Mouse (Mus musculus): ENCODE results near the gene Tgm7. TPM values are rescaled to one million over a fixed set of nuclear protein-coding genes. Genes with fewer than 3 reads are reported as not detected.
"Not testable (repeated sequence)": the region's sequence is repeated elsewhere in the genome, so short reads cannot be mapped to it uniquely, and the experiment has no call there.

Gene Tgm7
- polyA plus RNA-seq, 1 experiment from 2014 or later: not detected

GRCm38 (mm10) chr2:121127536-121127935 lies 17.9 kb upstream of the Tgm7 start:
- no peak overlapping the region for H3K4me3 ChIP-seq (replicated peaks)
- no peaks in the 10 kb centered on the region for H3K4me1 ChIP-seq
- H3K9me3 ChIP-seq (replicated peaks): no peaks in the 10 kb centered on the region
- no peaks in the 10 kb centered on the region for H3K27me3 ChIP-seq (replicated peaks)
- H3K4me2 ChIP-seq: no peak overlapping the region
- ATAC-seq (ENCODE audit: low FRiP score): no peak
- WGBS: 95% methylated on average over 1 of the region's 1 CpGs
- no peaks in the 10 kb centered on the region for H3K36me3 ChIP-seq
- H3K27ac ChIP-seq (replicated peaks): no peak overlapping the region
- no peak overlapping the region for H3K9ac ChIP-seq (replicated peaks)

DNA sequence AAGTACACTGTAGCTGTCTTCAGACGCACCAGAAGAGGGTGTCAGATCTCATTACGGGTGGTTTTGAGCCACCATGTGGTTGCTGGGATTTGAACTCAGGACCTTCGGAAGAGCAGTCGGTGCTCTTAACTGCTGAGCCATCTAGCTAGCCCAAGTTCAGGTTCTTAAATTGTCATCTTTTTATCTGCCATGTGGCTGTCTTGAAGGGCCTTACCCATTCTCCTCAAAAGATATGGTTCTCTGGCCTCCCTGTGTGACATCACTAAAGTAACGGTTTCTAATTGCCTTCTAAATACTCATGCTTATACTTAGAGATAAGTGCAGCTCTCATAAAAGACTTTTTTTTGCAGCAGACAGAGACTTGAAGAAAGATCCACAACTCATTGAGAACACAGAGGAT lies 16.7 kb upstream of the Tgm7 start:
- H3K4me1 ChIP-seq; H3K27me3 ChIP-seq (replicated peaks); H3K4me2 ChIP-seq; H3K4me3 ChIP-seq (replicated peaks); H3K9me3 ChIP-seq (replicated peaks); H3K27ac ChIP-seq (replicated peaks); H3K9ac ChIP-seq (replicated peaks); H3K36me3 ChIP-seq; ATAC-seq (ENCODE audit: low FRiP score): not testable (repeated sequence)
- 94% methylated on average over 5 of the region's 5 CpGs for WGBS

DNA sequence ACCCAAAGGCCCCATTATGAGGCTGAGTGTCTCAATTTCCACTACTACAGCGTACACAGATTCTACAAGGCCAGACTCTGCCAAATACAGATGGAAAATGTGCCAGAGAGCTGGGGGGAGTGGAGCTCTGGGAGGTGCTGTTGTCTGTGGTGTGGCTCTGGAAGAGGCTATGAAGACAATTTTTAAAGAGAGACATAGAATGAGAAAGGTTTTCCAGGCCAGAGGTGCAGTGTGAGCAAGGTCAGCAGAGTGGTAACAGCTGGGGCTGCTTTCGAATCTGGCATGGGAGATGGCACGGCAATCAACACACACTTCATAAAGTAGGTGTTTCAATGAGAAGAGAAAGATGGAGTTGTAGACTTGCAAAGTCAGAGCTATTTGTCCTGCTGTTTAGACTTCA lies 9.7 kb upstream of the Tgm7 start:
- Histone ChIP-seq H3K9me3 (replicated peaks) (no peaks in the 10 kb centered on the region), H3K4me1 (no peaks in the 10 kb centered on the region), H3K9ac (replicated peaks) (no peak overlapping the region), H3K4me3 (replicated peaks) (no peak overlapping the region), H3K27ac (replicated peaks) (no peak overlapping the region), H3K27me3 (replicated peaks) (no peaks in the 10 kb centered on the region), H3K36me3 (no peaks in the 10 kb centered on the region), H3K4me2 (no peak overlapping the region)
- WGBS: 89% methylated on average over 3 of the region's 3 CpGs
- ATAC-seq (ENCODE audit: low FRiP score): no peak

GRCm38 (mm10) chr2:121115418-121115817 lies 5.8 kb upstream of the Tgm7 start:
- no peaks in the 10 kb centered on the region for H3K4me1 ChIP-seq
- H3K9me3 ChIP-seq (replicated peaks): no peaks in the 10 kb centered on the region
- no peaks in the 10 kb centered on the region for H3K36me3 ChIP-seq
- H3K9ac ChIP-seq (replicated peaks): no peak overlapping the region
- H3K27ac ChIP-seq (replicated peaks): no peak overlapping the region
- no peaks in the 10 kb centered on the region for H3K27me3 ChIP-seq (replicated peaks)
- ATAC-seq (ENCODE audit: low FRiP score): no peak
- no peak overlapping the region for H3K4me2 ChIP-seq
- 96% methylated on average over 2 of the region's 2 CpGs for WGBS
- no peak overlapping the region for H3K4me3 ChIP-seq (replicated peaks)

DNA sequence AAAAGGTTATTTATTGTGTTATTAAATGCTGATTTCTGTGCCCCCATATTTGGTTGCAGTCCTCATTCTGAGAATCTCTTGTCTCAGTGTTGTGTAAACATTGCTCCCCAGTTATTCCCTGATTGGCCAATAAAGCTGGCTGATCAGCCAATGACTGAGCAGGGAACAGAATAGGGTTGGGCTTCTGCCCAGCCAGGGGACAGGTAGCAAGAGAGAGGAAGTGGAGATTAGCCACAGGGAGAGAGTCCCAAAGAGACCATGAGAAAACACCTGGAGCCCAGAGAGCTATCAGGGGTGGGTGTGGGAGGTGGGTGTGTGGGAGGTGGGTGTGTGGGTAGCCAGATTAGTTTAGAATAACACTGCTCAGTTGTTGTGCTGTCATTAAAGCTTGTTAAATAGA lies 3.7 kb downstream of the Tgm7 start:
- Histone ChIP-seq H3K9ac (replicated peaks) (no peak overlapping the region), H3K27ac (replicated peaks) (no peak overlapping the region), H3K27me3 (replicated peaks) (no peaks in the 10 kb centered on the region), H3K4me2 (no peak overlapping the region), H3K36me3 (no peaks in the 10 kb centered on the region), H3K9me3 (replicated peaks) (no peaks in the 10 kb centered on the region), H3K4me1 (peaks cover 2% of the 10 kb centered on the region; the same call in 1 of the 2 replicates), H3K4me3 (replicated peaks) (no peak overlapping the region)
- no peak for ATAC-seq (ENCODE audit: low FRiP score)

DNA sequence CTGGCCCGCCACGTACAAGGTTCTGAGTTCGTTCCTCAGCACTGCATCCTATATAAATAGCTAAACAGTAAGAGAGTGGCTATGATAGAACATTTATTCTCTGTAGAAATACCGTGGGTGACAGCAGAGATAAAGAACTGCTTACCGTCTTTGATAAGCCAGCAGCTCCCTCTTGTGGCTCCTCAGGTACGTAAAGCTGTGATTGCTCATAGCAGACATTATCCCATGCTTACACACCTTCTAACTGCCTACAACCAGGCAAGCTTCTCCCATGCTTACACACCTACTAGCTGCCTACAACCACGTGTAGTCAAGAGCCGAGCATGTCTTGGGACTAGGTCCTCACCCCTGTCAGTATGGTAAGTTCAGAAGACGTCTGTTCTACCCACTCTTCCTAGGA lies 7.5 kb downstream of the Tgm7 start:
- no peaks in the 10 kb centered on the region for H3K27me3 ChIP-seq (replicated peaks)
- ATAC-seq (ENCODE audit: low FRiP score): no peak; the same call in 1 of the 2 replicates
- no peaks in the 10 kb centered on the region for H3K36me3 ChIP-seq
- H3K9ac ChIP-seq (replicated peaks): no peak overlapping the region
- 25% methylated on average over 9 of the region's 9 CpGs for WGBS
- no peak overlapping the region for H3K27ac ChIP-seq (replicated peaks)
- H3K4me3 ChIP-seq (replicated peaks): no peak overlapping the region
- no peak overlapping the region for H3K4me2 ChIP-seq
- no peaks in the 10 kb centered on the region for H3K9me3 ChIP-seq (replicated peaks)
- peaks cover 2% of the 10 kb centered on the region; the same call in 1 of the 2 replicates for H3K4me1 ChIP-seq

DNA sequence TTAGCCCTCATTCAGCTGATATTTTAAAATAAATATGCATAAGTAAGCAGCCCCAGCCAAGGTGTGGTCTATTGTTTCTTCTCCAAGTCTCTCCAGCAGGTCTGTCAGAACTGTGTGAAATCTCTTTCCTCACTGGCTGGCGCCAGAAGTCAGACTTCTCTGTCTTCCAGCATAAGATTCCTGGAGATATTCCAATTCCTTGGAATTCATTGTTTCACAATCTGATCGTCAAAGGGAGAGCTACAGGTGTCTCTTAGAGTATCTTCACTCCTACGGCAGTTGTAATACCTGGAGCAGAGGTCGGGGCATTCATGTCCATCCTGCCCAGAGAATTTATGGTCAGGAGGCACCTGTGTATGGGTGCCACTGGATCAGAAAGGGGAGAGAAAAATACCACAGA lies 19.8 kb downstream of the Tgm7 start:
- peaks cover 4% of the 10 kb centered on the region; the same call in 1 of the 2 replicates for H3K4me1 ChIP-seq
- no peak overlapping the region for H3K4me3 ChIP-seq (replicated peaks)
- no peaks in the 10 kb centered on the region for H3K36me3 ChIP-seq
- no peak overlapping the region for H3K9ac ChIP-seq (replicated peaks)
- H3K9me3 ChIP-seq (replicated peaks): no peaks in the 10 kb centered on the region
- 74% methylated on average over 4 of the region's 4 CpGs for WGBS
- ATAC-seq (ENCODE audit: low FRiP score): no peak
- H3K27me3 ChIP-seq (replicated peaks): no peaks in the 10 kb centered on the region
- no peak overlapping the region for H3K4me2 ChIP-seq
- H3K27ac ChIP-seq (replicated peaks): no peak overlapping the region

- H3K9me3 ChIP-seq (replicated peaks): no peaks in the 10 kb centered on the region
- H3K36me3 ChIP-seq: no peaks in the 10 kb centered on the region
- H3K4me2 ChIP-seq: no peak overlapping the region
- no peak for ATAC-seq (ENCODE audit: low FRiP score)
- no peaks in the 10 kb centered on the region for H3K27me3 ChIP-seq (replicated peaks)
- H3K27ac ChIP-seq (replicated peaks): no peak overlapping the region
- 92% methylated on average over 3 of the region's 3 CpGs for WGBS
- H3K4me1 ChIP-seq: peaks cover 4% of the 10 kb centered on the region; the same call in 1 of the 2 replicates
- H3K4me3 ChIP-seq (replicated peaks): no peak overlapping the region
- no peak overlapping the region for H3K9ac ChIP-seq (replicated peaks)
Measured at GRCm38 (mm10) chr2:121088507-121088906, 21.1 kb downstream of the Tgm7 start.

DNA sequence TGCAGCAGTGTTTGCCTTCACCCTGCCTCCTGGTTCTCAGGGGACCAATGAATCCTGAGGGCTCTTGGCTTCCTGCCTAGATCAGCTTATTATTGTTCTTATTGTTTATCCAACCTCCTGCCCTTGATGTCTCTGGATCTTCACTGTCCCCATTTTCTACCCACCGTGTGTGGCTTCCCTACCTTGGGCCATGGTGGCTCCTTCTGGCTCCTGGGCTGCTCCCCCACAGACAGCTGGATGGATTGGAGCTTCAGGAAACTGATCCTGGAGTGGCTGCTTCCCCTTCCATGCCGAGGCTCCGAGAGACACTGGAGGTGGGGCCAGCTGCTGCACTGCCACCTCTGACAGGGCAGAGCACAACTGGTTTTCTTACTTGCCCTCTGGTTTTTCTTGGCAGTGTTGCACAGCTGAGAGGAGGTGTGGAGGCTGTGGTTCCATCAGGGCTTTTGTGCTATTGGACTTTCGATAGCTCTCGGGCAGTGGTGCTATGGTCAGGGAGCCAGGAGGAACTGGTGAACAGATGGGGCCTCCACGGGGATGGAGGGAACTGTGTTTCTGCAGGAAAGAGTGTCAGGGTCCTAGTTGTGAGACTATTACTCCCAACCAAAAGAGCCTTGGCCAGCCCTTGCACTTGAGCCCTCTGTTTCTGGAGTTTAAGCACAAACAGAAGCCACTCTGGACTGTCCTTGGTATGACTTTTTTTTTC lies 24.0 kb downstream of the Tgm7 start, which contains the start of gene Tgm5:
Gene Tgm5, minus strand, starts transcription at position 362 of the 706 bp plus-strand sequence.
- Histone ChIP-seq H3K36me3 (no peaks in the 10 kb centered on the region), H3K4me3 (replicated peaks) (no peak within 1 kb of the TSS), H3K9me3 (replicated peaks) (no peaks in the 10 kb centered on the region), H3K4me1 (peaks cover 4% of the 10 kb centered on the region; the same call in 1 of the 2 replicates), H3K27ac (replicated peaks) (no peak within 1 kb of the TSS), H3K27me3 (replicated peaks) (no peaks in the 10 kb centered on the region), H3K4me2 (no peak within 1 kb of the TSS), H3K9ac (replicated peaks) (no peak within 1 kb of the TSS)
- no peak for ATAC-seq (ENCODE audit: low FRiP score)
- WGBS: 50% methylated on average over 6 of the region's 6 CpGs

- H3K27ac ChIP-seq (replicated peaks): no peak overlapping the region
- H3K4me3 ChIP-seq (replicated peaks): no peak overlapping the region
- no peaks in the 10 kb centered on the region for H3K36me3 ChIP-seq
- WGBS: 88% methylated on average over 1 of the region's 1 CpGs
- H3K4me2 ChIP-seq: no peak overlapping the region
- ATAC-seq (ENCODE audit: low FRiP score): no peak
- no peaks in the 10 kb centered on the region for H3K27me3 ChIP-seq (replicated peaks)
- H3K9me3 ChIP-seq (replicated peaks): no peaks in the 10 kb centered on the region
- H3K4me1 ChIP-seq: peaks cover 4% of the 10 kb centered on the region; the same call in 1 of the 2 replicates
- no peak overlapping the region for H3K9ac ChIP-seq (replicated peaks)
Measured at GRCm38 (mm10) chr2:121082626-121083025, 27.0 kb downstream of the Tgm7 start.

GRCm38 (mm10) chr2:121074747-121075146 lies 34.8 kb downstream of the Tgm7 start:
- no peak for ATAC-seq (ENCODE audit: low FRiP score)
- Histone ChIP-seq H3K4me2 (no peak overlapping the region), H3K9ac (replicated peaks) (no peak overlapping the region), H3K4me1 (no peaks in the 10 kb centered on the region), H3K27me3 (replicated peaks) (no peaks in the 10 kb centered on the region), H3K4me3 (replicated peaks) (no peak overlapping the region), H3K9me3 (replicated peaks) (no peaks in the 10 kb centered on the region), H3K36me3 (no peaks in the 10 kb centered on the region), H3K27ac (replicated peaks) (no peak overlapping the region)
- 89% methylated on average over 7 of the region's 7 CpGs for WGBS

DNA sequence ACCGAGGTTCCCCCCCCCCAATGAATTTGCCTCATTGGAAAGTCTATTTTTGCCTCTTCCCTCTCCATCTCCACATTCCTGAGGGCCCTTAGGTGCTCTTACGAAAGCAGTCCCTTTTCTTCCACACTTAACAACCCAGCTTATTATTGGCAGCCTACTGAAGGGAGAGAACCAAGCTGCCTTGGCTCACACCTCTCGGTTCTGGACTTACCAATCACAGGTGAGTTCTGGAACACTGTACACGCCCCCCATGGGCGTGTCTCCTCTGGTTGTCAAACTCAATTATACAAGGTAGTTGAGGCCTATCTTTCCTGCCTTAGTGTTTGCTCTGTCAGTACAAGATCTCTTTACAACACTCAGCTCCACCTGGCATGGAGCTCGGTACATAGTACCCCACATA lies 37.7 kb downstream of the Tgm7 start:
- no peaks in the 10 kb centered on the region for H3K9me3 ChIP-seq (replicated peaks)
- no peaks in the 10 kb centered on the region for H3K27me3 ChIP-seq (replicated peaks)
- no peaks in the 10 kb centered on the region for H3K36me3 ChIP-seq
- no peak overlapping the region for H3K27ac ChIP-seq (replicated peaks)
- no peaks in the 10 kb centered on the region for H3K4me1 ChIP-seq
- 80% methylated on average over 6 of the region's 6 CpGs for WGBS
- H3K9ac ChIP-seq (replicated peaks): no peak overlapping the region
- H3K4me3 ChIP-seq (replicated peaks): no peak overlapping the region
- no peak for ATAC-seq (ENCODE audit: low FRiP score)
- no peak overlapping the region for H3K4me2 ChIP-seq
